Mouse (Mus musculus): Measurements from ENCODE around the gene Spryd7. TPM values are rescaled to one million over a fixed set of nuclear protein-coding genes. Genes with fewer than 3 reads are reported as not detected.

Spryd7 gene
- polyA plus RNA-seq, 1 experiment from 2014 or later: 31.6 TPM

GRCm38 (mm10) chr14:61516471-61517426 is 39.9 kb downstream of the Spryd7 start:
- Histone ChIP-seq H3K36me3 (ENCODE audit: control insufficient read depth, insufficient read depth, low read length) (no peaks in the 10 kb centered on the region), H3K9me3 (ENCODE audit: control insufficient read depth, low read length) (no peaks in the 10 kb centered on the region), H3K27me3 (ENCODE audit: control insufficient read depth, insufficient read depth, low read length) (no peaks in the 10 kb centered on the region), H3K27ac (replicated peaks) (no peak overlapping the region), H3K9ac (ENCODE audit: low read length) (no peak overlapping the region), H3K4me1 (replicated peaks; ENCODE audit: control insufficient read depth, insufficient read depth) (no peaks in the 10 kb centered on the region), H3K4me3 (ENCODE audit: low read depth, low read length) (no peak overlapping the region), H3K4me2 (replicated peaks; ENCODE audit: low read depth) (no peak overlapping the region)
- TF ChIP-seq CTCF (IDR thresholded peaks at IDR 0.05; ENCODE audit: low read depth): no peak
- TF ChIP-seq EP300 (optimal IDR thresholded peaks at IDR 0.05): no peak
- DNase-seq (ENCODE audit: low spot score) (no peak), ATAC-seq (ENCODE audit: low FRiP score, low TSS enrichment) (no peak)
- WGBS: 75% methylated on average over 9 of the region's 9 CpGs

GRCm38 (mm10) chr14:61511494-61511893 is 45.2 kb downstream of the Spryd7 start:
- no peak overlapping the region for H3K4me2 ChIP-seq (replicated peaks; ENCODE audit: low read depth)
- no peaks in the 10 kb centered on the region for H3K4me1 ChIP-seq (replicated peaks; ENCODE audit: control insufficient read depth, insufficient read depth)
- no peak overlapping the region for H3K9ac ChIP-seq (ENCODE audit: low read length)
- H3K36me3 ChIP-seq (ENCODE audit: control insufficient read depth, insufficient read depth, low read length): no peaks in the 10 kb centered on the region
- no peak for TF ChIP-seq CTCF (IDR thresholded peaks at IDR 0.05; ENCODE audit: low read depth)
- no peak for TF ChIP-seq EP300 (optimal IDR thresholded peaks at IDR 0.05)
- 81% methylated on average over 2 of the region's 2 CpGs for WGBS
- H3K27ac ChIP-seq (replicated peaks): no peak overlapping the region
- no peaks in the 10 kb centered on the region for H3K9me3 ChIP-seq (ENCODE audit: control insufficient read depth, low read length)
- H3K27me3 ChIP-seq (ENCODE audit: control insufficient read depth, insufficient read depth, low read length): no peaks in the 10 kb centered on the region
- DNase-seq (ENCODE audit: low spot score) (no peak), ATAC-seq (ENCODE audit: low FRiP score, low TSS enrichment) (no peak)
- no peak overlapping the region for H3K4me3 ChIP-seq (ENCODE audit: low read depth, low read length)

- Histone ChIP-seq H3K9ac (ENCODE audit: low read length) (no peak overlapping the region), H3K27me3 (ENCODE audit: control insufficient read depth, insufficient read depth, low read length) (no peaks in the 10 kb centered on the region), H3K36me3 (ENCODE audit: control insufficient read depth, insufficient read depth, low read length) (no peaks in the 10 kb centered on the region), H3K4me2 (replicated peaks; ENCODE audit: low read depth) (no peak overlapping the region), H3K27ac (replicated peaks) (no peak overlapping the region), H3K4me3 (ENCODE audit: low read depth, low read length) (no peak overlapping the region), H3K4me1 (replicated peaks; ENCODE audit: control insufficient read depth, insufficient read depth) (no peaks in the 10 kb centered on the region), H3K9me3 (ENCODE audit: control insufficient read depth, low read length) (no peaks in the 10 kb centered on the region)
- peak; percentile 95 for ATAC-seq (ENCODE audit: low FRiP score, low TSS enrichment)
- TF ChIP-seq CTCF (IDR thresholded peaks at IDR 0.05; ENCODE audit: low read depth): peak; percentile 94
- no peak for TF ChIP-seq EP300 (optimal IDR thresholded peaks at IDR 0.05)
- peak; percentile 88 for DNase-seq (ENCODE audit: low spot score)
- 40% methylated on average over 20 of the region's 20 CpGs for WGBS
These were observed 58.8 kb downstream of the Spryd7 start for GRCm38 (mm10) chr14:61497716-61498490.

- Histone ChIP-seq H3K27me3 (ENCODE audit: control insufficient read depth, insufficient read depth, low read length) (no peaks in the 10 kb centered on the region), H3K36me3 (ENCODE audit: control insufficient read depth, insufficient read depth, low read length) (no peaks in the 10 kb centered on the region), H3K27ac (replicated peaks) (no peak overlapping the region), H3K9me3 (ENCODE audit: control insufficient read depth, low read length) (no peaks in the 10 kb centered on the region), H3K4me1 (replicated peaks; ENCODE audit: control insufficient read depth, insufficient read depth) (no peaks in the 10 kb centered on the region), H3K4me3 (ENCODE audit: low read depth, low read length) (no peak overlapping the region), H3K4me2 (replicated peaks; ENCODE audit: low read depth) (no peak overlapping the region), H3K9ac (ENCODE audit: low read length) (no peak overlapping the region)
- no peak for ATAC-seq (ENCODE audit: low FRiP score, low TSS enrichment)
- no peak for DNase-seq (ENCODE audit: low spot score)
- no peak for TF ChIP-seq CTCF (IDR thresholded peaks at IDR 0.05; ENCODE audit: low read depth)
- TF ChIP-seq EP300 (optimal IDR thresholded peaks at IDR 0.05): no peak
- 59% methylated on average over 6 of the region's 6 CpGs for WGBS
These were observed 63.1 kb downstream of the Spryd7 start for GRCm38 (mm10) chr14:61493511-61494135.

Other genes with a start within 250 kb of the Spryd7 start
- 1.2 TPM in 2 replicates for gene Arl11, start 247.1 kb downstream of the Spryd7 start, polyA plus RNA-seq (2015; fragmentation: Nextera tagmentation; extraction: Ambion mirVana)
- 18.3 and 20.2 TPM in 2 replicates for gene Ebpl, start 196.4 kb downstream of the Spryd7 start, polyA plus RNA-seq (2015; fragmentation: Nextera tagmentation; extraction: Ambion mirVana)
- 20.3 and 21.2 TPM in 2 replicates for gene Kpna3, start 117.0 kb downstream of the Spryd7 start, polyA plus RNA-seq (2015; fragmentation: Nextera tagmentation; extraction: Ambion mirVana)
- 25.6 and 26.1 TPM in 2 replicates for gene Trim13, start 41.4 kb upstream of the Spryd7 start, polyA plus RNA-seq (2015; fragmentation: Nextera tagmentation; extraction: Ambion mirVana)
- gene Kcnrg, start 50.6 kb upstream of the Spryd7 start, polyA plus RNA-seq (2015; fragmentation: Nextera tagmentation; extraction: Ambion mirVana): 0.29 TPM in 2 replicates

All from stomach, postnatal 0 days (tissue).